Mouse (Mus musculus) c-Kit-positive CD71-positive TER-119-negative erythroid progenitor cells, embryonic 14.5 days (primary cell): Measurements from ENCODE around the gene Slc38a10.

Source experiments
- DNase-seq: peaks from one replicate; pipeline ENCODE4 v3.0.0-alpha.2; 2013; ENCODE audit warnings: low read depth

Slc38a10 gene

DNA sequence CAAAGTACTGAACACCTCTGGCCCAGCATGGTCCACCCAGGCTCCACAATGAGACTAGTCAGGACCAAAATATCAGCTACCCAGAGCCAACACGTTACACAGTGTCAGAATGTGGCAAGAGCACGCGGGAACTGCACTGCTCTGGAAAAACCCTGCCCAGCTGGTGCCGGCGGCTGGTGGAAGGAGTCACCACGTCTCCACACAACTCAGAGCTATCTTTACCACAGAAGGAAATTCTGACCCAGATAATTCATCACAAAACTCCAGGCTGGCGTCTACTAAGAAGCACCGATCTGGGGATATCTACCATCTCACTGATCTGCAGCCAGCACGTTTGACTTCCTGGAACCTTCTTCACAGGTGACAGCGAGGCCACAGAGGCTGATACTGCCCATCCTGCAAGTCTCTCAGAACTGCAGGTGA, 11.8 kb downstream of the Slc38a10 start:
- DNase-seq, result no peak

GRCm38 (mm10) chr11:120137625-120138004, 13.5 kb downstream of the Slc38a10 start:
- no peak for DNase-seq

DNA sequence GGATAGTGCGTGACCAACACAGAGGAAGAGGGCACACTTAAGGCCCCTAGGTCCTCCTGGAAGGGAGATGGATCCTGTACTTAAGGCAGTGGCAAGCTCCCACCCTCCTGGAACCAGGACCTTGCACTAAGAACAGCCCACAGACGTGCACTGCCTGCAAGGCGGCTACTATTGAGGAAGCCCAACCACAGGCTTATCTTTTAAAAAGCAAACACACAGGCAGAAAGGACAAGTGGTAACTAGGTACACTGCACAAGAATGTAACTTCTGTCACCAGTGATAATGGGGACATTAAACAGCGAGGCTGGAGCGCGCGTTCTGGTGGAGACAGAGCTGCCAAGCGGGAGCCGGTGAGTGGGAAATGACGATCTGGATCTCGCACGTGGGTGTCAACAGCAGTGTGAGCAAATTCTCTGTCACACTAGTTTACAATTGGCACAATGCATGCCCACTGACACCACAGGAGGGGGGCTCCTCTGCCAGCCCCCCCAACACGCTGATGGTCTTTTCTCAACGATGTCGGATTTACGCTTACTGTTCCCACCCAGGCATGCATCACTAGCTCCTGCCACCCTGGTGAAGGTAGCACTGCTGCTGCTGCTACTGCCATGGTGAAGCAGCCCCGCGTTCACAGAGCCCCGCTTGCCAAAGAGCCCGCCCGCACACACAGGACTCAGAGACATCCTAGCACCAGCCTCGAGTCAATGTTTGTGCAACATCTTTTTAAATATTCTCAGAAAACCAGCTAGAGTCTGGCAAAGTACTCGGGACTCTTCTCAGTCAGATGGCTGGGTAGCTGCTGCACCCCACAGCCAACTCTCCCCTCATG, 14.1 kb downstream of the Slc38a10 start:
- DNase-seq, result peak; percentile 51

DNA sequence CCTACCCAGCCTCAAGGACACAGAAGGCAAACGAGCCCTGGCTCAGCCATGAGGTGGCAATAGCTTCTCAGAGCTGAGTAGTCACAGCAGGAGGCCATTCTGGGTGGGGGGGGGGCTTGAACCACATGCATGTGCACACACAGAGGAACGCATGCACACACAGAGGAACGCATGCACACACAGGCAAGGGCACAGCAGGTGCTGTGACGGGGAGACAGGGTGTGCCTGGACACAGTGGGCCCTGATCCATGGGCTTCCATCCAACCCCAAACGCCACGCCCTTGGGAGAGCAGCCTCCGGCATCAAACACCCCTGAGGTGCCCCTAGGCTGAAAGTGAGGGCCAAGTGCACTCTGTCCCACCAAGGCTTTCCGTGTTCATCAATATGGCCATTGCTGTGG, 15.0 kb downstream of the Slc38a10 start:
- DNase-seq, result no peak

- no peak for DNase-seq
Measured at GRCm38 (mm10) chr11:120134847-120135530, 16.2 kb downstream of the Slc38a10 start.

- no peak for DNase-seq
Measured at GRCm38 (mm10) chr11:120134148-120134547, 17.0 kb downstream of the Slc38a10 start.

DNA sequence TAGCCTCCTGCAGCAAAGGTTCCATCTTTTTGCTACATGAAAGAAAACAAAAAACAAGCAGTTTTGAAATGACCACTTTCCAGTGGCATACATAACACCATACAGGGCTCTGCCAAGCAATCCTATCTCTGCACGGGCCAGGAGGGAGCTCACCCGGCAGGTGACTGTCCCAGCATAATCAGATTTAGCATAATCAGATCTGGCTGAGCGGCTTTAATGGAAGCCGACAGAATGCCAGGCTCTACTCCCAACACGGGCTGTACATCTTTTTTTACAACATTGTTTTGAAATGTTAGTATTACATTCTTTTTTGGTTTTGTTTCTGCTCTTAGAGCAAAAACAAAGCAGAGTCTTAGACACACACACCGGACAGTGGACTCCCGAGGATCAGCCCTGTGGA, 21.9 kb downstream of the Slc38a10 start:
- no peak for DNase-seq

DNA sequence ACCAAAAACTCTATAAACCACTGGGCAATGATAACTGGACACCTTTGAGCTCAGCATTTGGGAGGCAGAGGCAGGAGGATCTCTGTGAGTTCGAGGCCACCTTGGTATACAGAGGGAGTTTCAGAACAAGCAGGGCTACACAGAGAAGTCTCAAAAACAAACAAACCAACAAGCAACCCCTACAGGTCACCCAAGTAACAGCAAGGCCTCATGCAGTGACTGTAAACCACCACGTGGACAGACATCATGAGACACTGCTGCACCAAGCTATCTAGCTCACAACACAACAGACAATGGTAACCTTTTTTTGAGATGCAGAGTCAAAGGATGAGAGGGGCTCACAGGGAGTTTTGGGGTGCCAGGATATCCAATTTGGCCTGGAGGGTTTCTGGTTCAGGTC, 24.3 kb downstream of the Slc38a10 start:
- no peak for DNase-seq

DNA sequence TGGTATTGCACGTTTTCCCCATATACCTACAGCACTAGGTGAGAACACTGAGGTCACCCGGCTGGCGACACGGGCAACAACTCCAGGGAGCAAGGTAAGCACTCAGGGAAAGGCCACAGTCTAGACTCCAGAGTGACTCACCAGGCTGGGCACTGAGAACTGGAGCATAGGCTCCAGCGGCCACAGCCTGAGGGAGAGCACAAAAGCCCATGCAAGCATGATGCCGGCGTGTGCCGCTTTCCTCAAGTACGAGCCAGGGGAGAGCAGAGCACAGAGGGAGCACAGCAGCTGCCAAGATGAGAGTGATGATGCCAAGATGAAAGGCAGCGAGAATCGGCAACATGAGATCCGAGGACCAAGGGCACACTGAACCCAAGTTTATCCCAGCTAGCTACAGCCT, 29.0 kb downstream of the Slc38a10 start:
- DNase-seq, result no peak

DNA sequence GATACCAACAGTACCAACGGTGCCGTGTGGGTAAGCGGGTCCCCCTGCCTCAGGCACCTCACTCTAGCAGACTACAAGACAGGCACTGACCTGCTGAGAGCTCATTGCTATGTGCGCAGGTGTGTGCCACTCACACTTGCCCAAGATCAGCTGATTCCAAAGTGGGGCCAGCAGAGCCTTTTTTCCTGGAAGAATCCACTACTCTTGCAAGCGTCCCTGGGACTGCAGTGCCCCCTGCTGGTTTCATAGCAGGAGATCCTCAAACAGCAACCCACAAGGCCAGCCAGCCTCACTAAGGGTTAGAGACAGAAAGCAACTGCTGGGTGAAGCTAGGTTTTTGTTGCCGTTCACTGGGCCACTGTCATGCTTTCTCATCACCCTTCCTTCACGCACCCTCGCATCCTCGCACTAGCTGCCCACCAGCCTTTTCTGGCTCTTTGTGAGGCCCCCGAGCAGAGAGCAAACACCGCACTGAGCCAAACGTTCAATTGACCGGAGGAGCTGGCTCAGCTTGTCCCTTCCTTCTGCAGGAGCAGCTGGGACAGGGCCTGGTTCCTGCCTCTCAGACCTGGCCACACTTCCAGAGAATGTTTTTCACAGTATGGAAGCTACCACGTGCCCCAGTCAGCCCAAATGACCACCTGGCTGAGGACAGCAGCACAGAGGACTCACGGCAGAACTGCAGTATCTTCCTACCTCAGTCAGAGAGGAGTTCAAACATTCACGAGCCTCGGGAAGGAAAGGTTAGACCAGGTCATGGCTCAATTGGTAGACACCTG, 30.3 kb downstream of the Slc38a10 start:
- no peak for DNase-seq

DNA sequence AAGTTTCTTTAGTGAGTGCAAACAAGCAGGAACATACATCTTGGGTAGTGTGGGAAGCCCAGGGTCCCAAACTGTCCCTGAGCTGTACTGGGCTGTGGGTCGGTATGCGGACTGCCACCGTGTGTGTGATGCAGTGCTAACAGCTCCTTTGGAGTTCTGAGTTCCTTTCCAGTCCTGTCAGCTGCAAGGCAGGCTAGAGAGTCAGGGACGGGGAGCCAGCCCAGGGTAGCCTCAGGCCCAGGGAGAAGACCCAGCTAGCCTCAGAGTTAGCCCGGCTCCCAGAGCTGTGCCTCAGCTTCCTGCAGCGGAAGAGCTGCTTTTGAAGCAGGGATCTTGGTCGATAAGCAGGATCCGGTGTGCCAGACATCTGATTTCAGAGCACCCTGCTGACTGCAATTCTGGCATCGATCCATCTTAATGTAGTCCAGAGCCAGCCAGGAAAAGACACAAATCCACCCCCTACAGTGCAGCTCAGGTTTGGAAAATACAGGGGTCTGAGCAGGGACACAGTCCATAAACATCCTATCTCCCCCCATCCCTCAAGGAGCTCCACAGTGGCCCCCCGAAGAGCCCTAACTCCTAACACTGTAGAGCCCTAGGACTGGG, 31.1 kb downstream of the Slc38a10 start:
- DNase-seq, result no peak

- DNase-seq, result no peak
Measured at GRCm38 (mm10) chr11:120119108-120119507, 32.0 kb downstream of the Slc38a10 start.

GRCm38 (mm10) chr11:120117626-120118025, 33.5 kb downstream of the Slc38a10 start:
- no peak for DNase-seq

DNA sequence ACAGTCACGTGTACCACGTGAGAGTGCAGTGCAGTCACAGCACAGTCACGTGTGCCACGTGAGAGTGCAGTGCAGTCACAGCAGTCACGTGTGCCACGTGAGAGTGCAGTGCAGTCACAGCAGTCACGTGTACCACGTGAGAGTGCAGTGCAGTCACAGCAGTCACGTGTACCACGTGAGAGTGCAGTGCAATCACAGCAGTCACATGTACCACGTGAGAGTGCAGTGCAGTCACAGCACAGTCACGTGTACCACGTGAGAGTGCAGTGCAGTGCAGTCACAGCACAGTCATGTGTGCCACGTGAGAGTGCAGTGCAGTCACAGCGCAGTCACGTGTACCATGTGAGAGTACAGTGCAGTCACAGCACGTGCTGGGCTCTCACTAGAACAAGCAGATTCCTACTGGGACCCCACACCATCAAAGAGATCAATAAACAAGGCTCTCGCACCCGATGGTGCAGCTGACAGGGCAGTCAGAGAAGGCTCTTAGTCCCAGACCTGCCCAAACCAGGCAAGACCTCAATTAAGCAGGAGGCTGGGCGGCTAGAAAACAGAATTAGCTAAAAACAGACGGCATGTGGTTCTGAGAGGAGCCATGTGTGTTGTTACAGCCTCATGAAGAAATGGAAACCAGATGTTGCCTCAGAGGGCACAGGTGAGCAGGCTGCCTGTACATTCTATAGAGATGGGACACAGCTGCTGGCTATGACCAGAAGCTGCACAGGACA, 36.5 kb downstream of the Slc38a10 start:
- no peak for DNase-seq

- DNase-seq, result no peak
Measured at GRCm38 (mm10) chr11:120112136-120112535, 39.0 kb downstream of the Slc38a10 start.

DNA sequence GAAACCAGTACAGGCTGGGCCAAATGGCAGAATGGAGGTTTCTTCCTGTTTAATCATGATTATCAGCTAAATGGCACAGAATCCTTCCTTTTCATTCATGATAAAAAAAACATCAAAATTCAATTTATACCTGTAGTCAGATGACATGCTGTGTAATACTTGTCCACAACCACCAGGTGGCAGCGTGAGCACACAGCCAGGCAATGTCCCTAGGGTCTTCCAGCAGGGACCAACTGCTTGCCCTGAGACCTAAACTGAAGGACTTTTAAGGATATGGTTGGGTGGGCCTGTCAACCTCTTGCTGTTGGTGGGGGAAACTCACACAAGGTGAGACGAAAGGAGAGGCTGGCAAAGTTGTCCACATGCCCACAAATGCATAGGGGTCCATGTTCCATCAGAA, 40.1 kb downstream of the Slc38a10 start:
- no peak for DNase-seq

- DNase-seq, result no peak
Measured at GRCm38 (mm10) chr11:120110554-120110953, 40.6 kb downstream of the Slc38a10 start.

GRCm38 (mm10) chr11:120109558-120110210, 41.5 kb downstream of the Slc38a10 start:
- DNase-seq, result no peak

DNA sequence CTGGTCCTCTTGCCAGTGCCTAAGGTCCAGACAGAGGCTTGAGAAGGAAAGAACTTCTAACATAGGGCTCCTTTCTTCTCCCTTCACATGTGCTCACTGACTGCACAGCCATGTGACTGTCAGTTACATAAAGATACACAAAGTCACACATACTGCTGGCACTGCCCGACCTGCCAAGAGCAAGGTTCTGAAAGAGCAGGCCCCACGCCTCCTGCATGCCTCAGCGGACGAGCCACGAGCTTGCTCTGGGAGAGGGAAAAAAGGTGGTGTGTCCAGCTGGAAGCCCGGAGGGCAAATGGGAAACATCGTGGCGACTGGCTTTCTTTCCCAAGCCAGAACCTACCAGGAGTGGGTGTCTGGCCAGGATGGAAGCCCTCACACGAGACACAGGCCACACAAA, 43.4 kb downstream of the Slc38a10 start:
- DNase-seq, result no peak

DNA sequence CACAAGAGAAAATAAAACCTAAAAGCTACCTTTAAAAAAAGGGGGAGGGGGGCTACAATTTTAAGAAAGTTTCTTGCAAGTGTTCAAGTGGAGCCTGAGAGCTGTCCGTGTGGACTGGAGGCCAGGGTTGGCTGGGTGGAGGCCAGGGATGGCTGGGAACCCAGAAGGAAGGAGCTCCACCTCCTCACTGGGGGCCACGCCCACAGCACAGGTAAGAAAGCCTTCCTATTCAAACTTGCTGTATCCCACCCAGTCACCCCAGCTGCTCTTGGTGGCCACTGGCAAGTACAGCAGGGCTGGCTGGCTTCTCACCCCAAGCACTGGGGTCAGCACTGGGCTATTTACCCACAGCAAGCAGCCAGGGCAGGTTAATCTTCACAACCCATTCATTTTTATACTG, 44.1 kb downstream of the Slc38a10 start:
- no peak for DNase-seq

- DNase-seq, result no peak
Measured at GRCm38 (mm10) chr11:120103431-120103997, 47.6 kb downstream of the Slc38a10 start.
